Mouse (Mus musculus) activated CD4-positive, CD25-positive, alpha-beta regulatory T cell (primary cell): ENCODE measurements around the gene Gm3139. TPM values are rescaled to one million over a fixed set of nuclear protein-coding genes. Genes with fewer than 3 reads are reported as not detected.

Source experiments
- polyA plus RNA-seq, 2 experiments: library from polyadenylated mRNA; unstranded; fragments of 100-300 nt; shearing (Covaris generic); gene quantifications; one replicate each; pipeline ENCODE4 v1.2.1; 2017

Gm3139 gene
- polyA plus RNA-seq = 1 to 10 TPM in 1 of 2 experiments, not detected in 1; 1.3 TPM

DNA sequence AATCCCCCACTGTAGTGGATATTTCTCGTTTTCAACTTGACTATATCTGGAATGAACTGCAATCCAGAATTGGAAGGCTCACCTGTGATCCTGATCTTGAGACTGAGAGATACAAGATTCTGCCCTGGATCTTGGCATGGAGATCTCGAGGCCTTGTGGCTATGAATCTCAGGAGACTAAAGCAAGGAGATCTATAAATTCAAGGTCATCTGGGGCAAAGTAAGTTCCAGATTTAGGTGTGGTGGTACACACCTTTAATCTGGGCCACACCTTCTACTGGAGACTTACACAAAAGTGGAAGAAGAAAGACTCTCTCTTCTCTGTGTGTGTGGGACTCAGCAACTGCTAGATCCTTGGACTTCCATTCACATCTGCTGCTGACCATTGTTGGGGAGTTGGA lies at the start of gene Gm3139:
Gene Gm3139, plus strand, starts transcription at position 301 of the 400 bp plus-strand sequence.

Other genes with a start within 250 kb of the Gm3139 start
- under 1 TPM in 1 of 2 experiments, not detected in 1; 0.58 TPM for gene A430089I19Rik, start 219.5 kb upstream of the Gm3139 start, polyA plus RNA-seq
- gene Gm6502, start 211.9 kb upstream of the Gm3139 start, polyA plus RNA-seq = under 1 TPM in 1 of 2 experiments, not detected in 1; 0.47 TPM
- under 1 TPM in 1 of 2 experiments, not detected in 1; 0.34 TPM for gene AA792892, start 186.5 kb upstream of the Gm3139 start, polyA plus RNA-seq
- gene Gm7682, start 80.5 kb upstream of the Gm3139 start, polyA plus RNA-seq = under 1 TPM in 1 of 2 experiments, not detected in 1; 0.23 TPM
- gene Gm3147, start 90.1 kb downstream of the Gm3139 start, polyA plus RNA-seq = under 1 TPM in 1 of 2 experiments, not detected in 1; 0.58 TPM
- gene Gm6509, start 97.7 kb downstream of the Gm3139 start, polyA plus RNA-seq = under 1 TPM in 1 of 2 experiments, not detected in 1; 0.45 TPM
- not detected for gene Gm6205, start 122.1 kb downstream of the Gm3139 start, polyA plus RNA-seq